Mouse (Mus musculus): ENCODE results near the gene Psmc3ip. TPM values are rescaled to one million over a fixed set of nuclear protein-coding genes. Genes with fewer than 3 reads are reported as not detected.

The Psmc3ip gene
- polyA plus RNA-seq, 1 experiment from 2014 or later: 63.3 TPM

GRCm38 (mm10) chr11:101084811-101085210, 10.4 kb downstream of the Psmc3ip start:
- no peak for ATAC-seq
- Histone ChIP-seq H3K4me1 (peaks cover 49% of the 10 kb centered on the region), H3K4me2 (no peak overlapping the region), H3K4me3 (no peak overlapping the region), H3K9me3 (replicated peaks) (no peaks in the 10 kb centered on the region), H3K36me3 (ENCODE audit: poor library complexity, severe bottlenecking) (peaks cover 29% of the 10 kb centered on the region), H3K9ac (no peak overlapping the region), H3K27ac (no peak overlapping the region), H3K27me3 (peaks cover 17% of the 10 kb centered on the region)
- 94% methylated on average over 12 of the region's 12 CpGs for WGBS

DNA sequence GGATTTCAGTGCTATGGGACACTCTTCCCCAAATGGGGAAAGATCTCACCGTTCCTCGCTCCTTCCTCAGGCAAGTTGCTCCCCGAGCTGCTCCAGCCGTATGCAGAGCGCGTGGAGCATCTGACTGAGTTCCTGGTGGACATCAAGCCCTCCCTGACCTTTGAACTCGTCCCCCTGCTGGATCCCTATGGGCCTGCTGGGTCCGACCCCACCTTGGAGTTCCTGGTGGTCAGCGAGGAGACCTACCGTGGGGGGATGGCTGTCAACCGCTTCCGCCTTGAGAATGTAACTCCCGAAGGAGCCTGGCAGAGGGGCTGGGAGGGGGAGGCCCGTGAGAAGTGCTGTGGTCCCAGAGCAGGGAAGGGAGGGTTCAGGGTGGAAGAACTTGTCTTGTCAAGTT, 11.0 kb downstream of the Psmc3ip start:
- no peak for ATAC-seq
- peak overlapping the region; percentile 10; the same call in 1 of the 2 replicates for H3K4me3 ChIP-seq
- H3K4me2 ChIP-seq: 0 out of 2 replicates have a peak overlapping the region, but pooled peaks have one; percentile 99
- 89% methylated on average over 14 of the region's 14 CpGs for WGBS
- H3K36me3 ChIP-seq (ENCODE audit: poor library complexity, severe bottlenecking): peaks cover 24% of the 10 kb centered on the region
- no peak overlapping the region for H3K9ac ChIP-seq
- peaks cover 49% of the 10 kb centered on the region for H3K4me1 ChIP-seq
- no peaks in the 10 kb centered on the region for H3K9me3 ChIP-seq (replicated peaks)
- peaks cover 22% of the 10 kb centered on the region for H3K27me3 ChIP-seq
- H3K27ac ChIP-seq: no peak overlapping the region

GRCm38 (mm10) chr11:101083083-101083697, 12.0 kb downstream of the Psmc3ip start:
- WGBS: 35% methylated on average over 19 of the region's 19 CpGs
- Histone ChIP-seq H3K4me1 (peaks cover 45% of the 10 kb centered on the region), H3K4me3 (peak overlapping the region; percentile 69), H3K27ac (peak overlapping the region; percentile 86), H3K36me3 (ENCODE audit: poor library complexity, severe bottlenecking) (peaks cover 14% of the 10 kb centered on the region; the same call in 1 of the 2 replicates), H3K9me3 (replicated peaks) (no peaks in the 10 kb centered on the region), H3K9ac (peak overlapping the region; percentile 84), H3K4me2 (peak overlapping the region; percentile 99), H3K27me3 (peaks cover 33% of the 10 kb centered on the region)
- peak; percentile 14; the same call in 1 of the 2 replicates for ATAC-seq

GRCm38 (mm10) chr11:101082208-101083082, 12.8 kb downstream of the Psmc3ip start, which contains the start of gene Coasy:
Gene Coasy (plus strand): TSS chr11:101082565.
- peak within 1 kb of the TSS; percentile 86 for H3K27ac ChIP-seq
- ATAC-seq: peak; percentile 90
- WGBS: under 1% methylated on average over 51 of the region's 51 CpGs
- H3K27me3 ChIP-seq: peaks cover 40% of the 10 kb centered on the region
- peaks cover 14% of the 10 kb centered on the region; the same call in 1 of the 2 replicates for H3K36me3 ChIP-seq (ENCODE audit: poor library complexity, severe bottlenecking)
- no peaks in the 10 kb centered on the region for H3K9me3 ChIP-seq (replicated peaks)
- H3K9ac ChIP-seq: peak within 1 kb of the TSS; percentile 84
- peak within 1 kb of the TSS; percentile 69 for H3K4me3 ChIP-seq
- H3K4me2 ChIP-seq: peak within 1 kb of the TSS; percentile 99
- peaks cover 37% of the 10 kb centered on the region for H3K4me1 ChIP-seq

DNA sequence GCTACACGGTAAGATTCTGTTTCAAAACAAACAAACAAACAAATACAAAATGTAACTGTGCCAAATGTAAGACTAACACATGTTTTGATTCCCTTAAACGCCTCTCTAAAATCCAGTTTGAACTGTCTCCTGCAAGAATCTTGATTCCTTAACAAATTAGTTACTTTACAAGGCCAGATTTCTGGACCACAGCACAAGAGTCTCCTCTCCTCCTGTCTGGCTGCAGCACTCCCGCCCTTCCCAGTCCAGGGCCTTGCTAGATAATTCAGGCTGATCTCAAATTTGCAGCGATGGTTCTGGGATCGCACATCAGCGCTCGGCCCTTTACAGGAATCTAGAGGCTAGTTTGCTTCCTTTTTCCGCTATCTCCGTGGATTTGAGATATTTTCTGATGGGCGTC, 13.6 kb downstream of the Psmc3ip start:
- Histone ChIP-seq H3K4me1 (peaks cover 34% of the 10 kb centered on the region), H3K4me3 (peak overlapping the region; percentile 69), H3K4me2 (peak overlapping the region; percentile 99), H3K27ac (peak overlapping the region; percentile 86; the same call in 1 of the 2 replicates), H3K27me3 (peaks cover 48% of the 10 kb centered on the region), H3K9ac (peak overlapping the region; percentile 84), H3K9me3 (replicated peaks) (no peaks in the 10 kb centered on the region), H3K36me3 (ENCODE audit: poor library complexity, severe bottlenecking) (peaks cover 14% of the 10 kb centered on the region; the same call in 1 of the 2 replicates)
- no peak for ATAC-seq
- WGBS: 5% methylated on average over 10 of the region's 10 CpGs

DNA sequence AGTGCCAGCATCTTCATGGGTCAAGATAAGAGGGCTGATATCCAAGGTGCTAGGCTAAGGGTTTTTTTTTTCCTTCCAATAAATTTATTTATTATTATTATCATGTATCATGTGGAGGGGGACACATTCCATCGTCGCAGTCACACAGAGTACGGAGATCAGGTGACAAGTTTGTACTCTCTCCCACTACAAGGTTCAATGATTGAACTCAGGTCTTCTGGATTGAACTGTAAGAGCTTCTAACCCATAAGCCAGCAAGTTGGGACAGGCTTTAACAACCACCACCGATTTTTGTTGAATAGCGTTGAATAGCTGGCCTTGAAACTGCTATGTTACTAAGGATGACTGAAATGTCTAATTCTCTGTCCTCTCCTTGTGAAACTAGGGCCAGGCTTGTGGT, 14.8 kb downstream of the Psmc3ip start:
- Histone ChIP-seq H3K27me3 (peaks cover 53% of the 10 kb centered on the region), H3K4me1 (peaks cover 22% of the 10 kb centered on the region), H3K4me2 (no peak overlapping the region), H3K9me3 (replicated peaks) (no peaks in the 10 kb centered on the region), H3K4me3 (no peak overlapping the region), H3K36me3 (ENCODE audit: poor library complexity, severe bottlenecking) (peaks cover 9% of the 10 kb centered on the region; the same call in 1 of the 2 replicates), H3K27ac (no peak overlapping the region), H3K9ac (no peak overlapping the region)
- ATAC-seq: no peak
- 60% methylated on average over 5 of the region's 5 CpGs for WGBS

GRCm38 (mm10) chr11:101079746-101080145, 15.5 kb downstream of the Psmc3ip start:
- Histone ChIP-seq H3K9ac (0 out of 2 replicates have a peak overlapping the region, but pooled peaks have one; percentile 12), H3K27me3 (peaks cover 53% of the 10 kb centered on the region), H3K4me1 (peaks cover 22% of the 10 kb centered on the region), H3K27ac (no peak overlapping the region), H3K4me2 (peak overlapping the region; percentile 14; the same call in 1 of the 2 replicates), H3K36me3 (ENCODE audit: poor library complexity, severe bottlenecking) (peaks cover 3% of the 10 kb centered on the region; the same call in 1 of the 2 replicates), H3K9me3 (replicated peaks) (no peaks in the 10 kb centered on the region), H3K4me3 (no peak overlapping the region)
- no peak for ATAC-seq
- WGBS: 2% methylated on average over 27 of the region's 27 CpGs

DNA sequence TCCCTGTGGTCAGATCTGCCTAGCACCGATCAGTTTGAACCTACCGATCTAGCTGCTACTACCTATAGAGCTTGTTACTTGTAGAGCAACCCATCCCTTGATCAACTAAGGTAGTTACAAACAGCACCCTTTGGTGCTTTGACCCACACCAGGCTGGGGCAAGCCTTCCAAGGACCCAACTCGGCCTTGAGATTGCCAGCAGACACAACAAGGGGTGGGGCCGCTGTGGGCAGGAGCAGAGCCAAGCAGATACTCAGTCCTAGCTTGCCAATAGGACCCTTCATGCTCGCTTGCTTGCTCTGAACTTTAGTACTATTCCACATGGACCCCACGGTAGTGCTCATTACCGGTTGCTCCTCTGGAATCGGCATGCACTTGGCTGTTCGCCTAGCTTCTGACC, 17.1 kb downstream of the Psmc3ip start, which contains the start of gene Hsd17b1:
Gene Hsd17b1, plus strand, starts transcription at position 291 of the 400 bp plus-strand sequence.
- 71% methylated on average over 9 of the region's 9 CpGs for WGBS
- Histone ChIP-seq H3K4me3 (no peak within 1 kb of the TSS), H3K4me2 (no peak within 1 kb of the TSS), H3K9me3 (replicated peaks) (no peaks in the 10 kb centered on the region), H3K9ac (no peak within 1 kb of the TSS), H3K27ac (no peak within 1 kb of the TSS), H3K27me3 (peaks cover 53% of the 10 kb centered on the region), H3K36me3 (ENCODE audit: poor library complexity, severe bottlenecking) (no peaks in the 10 kb centered on the region), H3K4me1 (peaks cover 10% of the 10 kb centered on the region)
- no peak for ATAC-seq

DNA sequence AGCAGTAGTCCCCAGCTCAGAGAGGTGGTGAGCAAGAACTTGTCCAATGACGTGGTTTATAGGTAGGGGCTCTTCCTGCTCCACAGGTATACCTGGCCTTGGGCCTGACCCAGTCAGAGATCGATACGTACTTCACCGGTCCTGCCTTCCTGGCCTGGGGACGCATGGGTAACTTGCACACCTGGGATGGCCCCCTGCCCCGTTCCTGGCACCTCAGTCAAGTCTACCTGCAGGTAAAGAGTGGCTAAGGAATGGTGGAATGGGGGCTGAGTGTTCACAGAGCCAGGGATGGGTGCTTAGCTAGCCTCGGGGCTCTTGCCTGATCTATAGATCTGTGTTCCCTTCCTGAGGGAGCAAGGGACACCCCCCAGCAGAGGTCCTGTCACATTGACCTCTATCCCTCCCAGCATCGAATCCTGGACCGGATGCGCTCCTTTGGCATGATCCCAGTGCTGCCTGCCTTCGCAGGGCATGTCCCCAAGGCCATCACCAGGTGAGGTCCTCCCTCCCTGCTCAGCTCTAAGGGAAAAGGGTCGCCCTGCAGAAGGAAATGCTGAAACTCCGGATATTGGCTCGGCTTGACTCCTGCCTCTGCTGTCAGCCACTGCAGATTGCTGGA, 23.3 kb downstream of the Psmc3ip start:
- no peak overlapping the region for H3K27ac ChIP-seq
- no peak overlapping the region for H3K4me2 ChIP-seq
- H3K27me3 ChIP-seq: peaks cover 7% of the 10 kb centered on the region; the same call in 1 of the 2 replicates
- 76% methylated on average over 14 of the region's 14 CpGs for WGBS
- no peaks in the 10 kb centered on the region for H3K36me3 ChIP-seq (ENCODE audit: poor library complexity, severe bottlenecking)
- ATAC-seq: no peak
- no peaks in the 10 kb centered on the region for H3K9me3 ChIP-seq (replicated peaks)
- no peak overlapping the region for H3K9ac ChIP-seq
- peaks cover 20% of the 10 kb centered on the region for H3K4me1 ChIP-seq
- H3K4me3 ChIP-seq: no peak overlapping the region

GRCm38 (mm10) chr11:101070987-101071386, 24.2 kb downstream of the Psmc3ip start:
- H3K9ac ChIP-seq: peak overlapping the region; percentile 85; the same call in 1 of the 2 replicates
- H3K4me2 ChIP-seq: peak overlapping the region; percentile 93
- no peak overlapping the region for H3K27ac ChIP-seq
- H3K9me3 ChIP-seq (replicated peaks): no peaks in the 10 kb centered on the region
- WGBS: 78% methylated on average over 6 of the region's 6 CpGs
- H3K4me1 ChIP-seq: peaks cover 24% of the 10 kb centered on the region
- no peaks in the 10 kb centered on the region for H3K36me3 ChIP-seq (ENCODE audit: poor library complexity, severe bottlenecking)
- peak overlapping the region; percentile 70 for H3K4me3 ChIP-seq
- ATAC-seq: no peak
- H3K27me3 ChIP-seq: no peaks in the 10 kb centered on the region

DNA sequence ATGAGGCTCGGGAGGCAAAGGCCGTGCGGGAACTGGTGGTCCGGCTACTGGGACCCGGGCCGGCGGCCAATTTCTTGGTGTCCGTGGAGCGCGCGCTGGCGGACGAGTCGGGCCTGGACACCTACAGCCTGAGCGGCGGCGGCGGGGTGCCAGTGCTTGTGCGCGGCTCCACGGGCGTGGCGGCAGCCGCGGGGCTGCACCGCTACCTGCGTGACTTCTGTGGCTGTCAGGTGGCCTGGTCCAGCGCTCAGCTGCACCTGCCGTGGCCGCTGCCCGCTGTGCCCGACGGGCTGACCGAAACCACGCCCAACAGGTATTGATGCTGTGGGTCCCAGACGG, 25.1 kb downstream of the Psmc3ip start:
- ATAC-seq: peak; percentile 63
- Histone ChIP-seq H3K4me3 (peak overlapping the region; percentile 70), H3K9ac (peak overlapping the region; percentile 85), H3K4me1 (peaks cover 24% of the 10 kb centered on the region), H3K27me3 (no peaks in the 10 kb centered on the region), H3K4me2 (peak overlapping the region; percentile 93), H3K27ac (peak overlapping the region; percentile 15; the same call in 1 of the 2 replicates), H3K9me3 (replicated peaks) (no peaks in the 10 kb centered on the region), H3K36me3 (ENCODE audit: poor library complexity, severe bottlenecking) (no peaks in the 10 kb centered on the region)
- under 1% methylated on average over 24 of the region's 36 CpGs for WGBS
